Mouse (Mus musculus) forebrain, embryonic 11.5 days (tissue): ENCODE measurements around the gene Abca2. TPM values are rescaled to one million over a fixed set of nuclear protein-coding genes. Genes with fewer than 3 reads are reported as not detected.

Experiments
- ATAC-seq: fragments of 200-750 bp; cut with Nextera tagmentation; replicated peaks from 2 replicates; pipeline ENCODE4 v1.8.0; 2017; ENCODE audit warnings: moderate TSS enrichment; ENCODE audit not compliant: low FRiP score
- DNase-seq: peaks from one replicate; pipeline ENCODE4 v3.0.0-alpha.2; 2017; ENCODE audit warnings: low spot score
- H3K27ac ChIP-seq: fragments of 300-500 bp; sonication (generic); 2 replicates; pipeline ENCODE4 v1.5.1; 2014; ENCODE audit warnings: low read depth, low read length
- H3K27me3 ChIP-seq: fragments of 300-500 bp; sonication (generic); 2 replicates; pipeline ENCODE4 v1.6.1; 2014; ENCODE audit warnings: mild to moderate bottlenecking, low read length, mixed read lengths; ENCODE audit not compliant: control insufficient read depth, insufficient read depth
- H3K36me3 ChIP-seq: fragments of 300-500 bp; sonication (generic); 2 replicates; pipeline ENCODE4 v1.6.1; 2014; ENCODE audit warnings: mild to moderate bottlenecking, low read length, moderate library complexity, mixed read lengths; ENCODE audit not compliant: control insufficient read depth, insufficient read depth
- H3K4me1 ChIP-seq: fragments of 300-500 bp; sonication (generic); replicated peaks from 2 replicates; pipeline ENCODE4 v1.6.1; 2014; ENCODE audit warnings: low read length, mixed read lengths; ENCODE audit not compliant: control insufficient read depth, insufficient read depth
- H3K4me2 ChIP-seq: fragments of 300-500 bp; sonication (generic); 2 replicates; pipeline ENCODE4 v1.6.1; 2014; ENCODE audit warnings: low read depth, mild to moderate bottlenecking, low read length, moderate library complexity, mixed read lengths; ENCODE audit not compliant: severe bottlenecking
- H3K4me3 ChIP-seq: fragments of 300-500 bp; sonication (generic); 2 replicates; pipeline ENCODE4 v1.5.1; 2014; ENCODE audit warnings: low read depth, low read length
- H3K9ac ChIP-seq: fragments of 300-500 bp; sonication (generic); 2 replicates; pipeline ENCODE4 v1.6.1; 2014; ENCODE audit warnings: low read length
- H3K9me3 ChIP-seq: fragments of 300-500 bp; sonication (generic); 2 replicates; pipeline ENCODE4 v1.6.1; 2016; ENCODE audit warnings: low read length, mixed read lengths; ENCODE audit not compliant: control insufficient read depth
- WGBS: fragments of 180-500 bp; shearing (Covaris S2); extraction: QIAGEN DNeasy Blood & Tissue Kit; methylation state at CpG from one replicate; pipeline ENCODE4 v1.1.7; 2014; 5-methylcytosine and 5-hydroxymethylcytosine counted together
- polyA plus RNA-seq: library from polyadenylated mRNA; unstranded; fragments of >200 nt; fragmentation: Nextera tagmentation; extraction: Ambion mirVana; gene quantifications from 2 replicates; pipeline ENCODE4 v1.2.1, GENCODE M21; 2014

Gene Abca2
- 9.9 and 10.2 TPM in 2 replicates for polyA plus RNA-seq

DNA sequence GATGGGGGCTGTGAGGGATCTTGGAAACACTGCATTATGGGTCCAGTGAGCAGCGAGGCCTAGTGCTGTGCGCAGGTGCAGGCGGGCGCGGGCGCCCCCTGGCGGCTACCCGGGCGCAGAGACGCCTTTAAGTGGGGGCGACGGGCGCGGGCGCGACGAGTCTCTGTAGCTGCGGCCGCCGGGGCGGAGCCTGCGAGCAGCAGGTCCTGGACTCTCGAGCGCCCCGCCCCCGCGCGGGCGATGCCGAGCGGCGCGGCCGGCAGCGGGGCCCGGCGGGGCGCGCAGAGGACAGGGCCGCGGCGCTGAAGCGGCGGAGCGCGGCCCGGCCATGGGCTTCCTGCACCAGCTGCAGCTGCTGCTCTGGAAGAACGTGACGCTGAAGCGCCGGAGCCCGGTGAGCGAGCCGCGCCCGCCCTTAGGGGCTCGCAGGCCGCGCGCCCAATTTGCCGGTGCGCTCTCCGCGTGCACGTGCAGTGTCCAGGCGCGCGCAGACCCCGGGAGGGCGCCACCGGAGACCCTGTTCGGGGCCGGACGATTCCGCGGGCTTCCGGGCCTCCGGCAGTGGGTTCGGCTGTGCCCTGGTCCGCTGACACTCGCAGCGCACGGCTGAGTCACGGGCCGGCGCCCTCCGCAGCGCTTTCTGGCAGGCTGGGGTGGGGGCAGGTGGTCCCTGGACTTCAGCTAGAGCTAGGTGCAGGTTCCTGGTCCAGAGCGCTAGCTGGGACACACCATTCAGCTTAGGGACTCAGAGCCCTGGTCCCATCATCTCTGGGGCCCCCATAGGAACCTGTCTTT, at the start of gene Abca2:
TSS of gene Abca2 (plus strand) at position 262 of the 795 bp plus-strand sequence.
- under 1% methylated on average over 89 of the region's 89 CpGs for WGBS
- Histone ChIP-seq H3K27ac (peak within 1 kb of the TSS; percentile 53; the same call in 1 of the 2 replicates), H3K36me3 (no peaks in the 10 kb centered on the region), H3K9ac (peak within 1 kb of the TSS; percentile 82), H3K4me1 (0 out of 2 replicates have a peak, but pooled peaks cover 6% of the 10 kb centered on the region), H3K9me3 (no peaks in the 10 kb centered on the region), H3K4me3 (peak within 1 kb of the TSS; percentile 75), H3K4me2 (peak within 1 kb of the TSS; percentile 79), H3K27me3 (no peaks in the 10 kb centered on the region; the same call in 1 of the 2 replicates)
- peak; percentile 98 for DNase-seq
- peak; percentile 90 for ATAC-seq

DNA sequence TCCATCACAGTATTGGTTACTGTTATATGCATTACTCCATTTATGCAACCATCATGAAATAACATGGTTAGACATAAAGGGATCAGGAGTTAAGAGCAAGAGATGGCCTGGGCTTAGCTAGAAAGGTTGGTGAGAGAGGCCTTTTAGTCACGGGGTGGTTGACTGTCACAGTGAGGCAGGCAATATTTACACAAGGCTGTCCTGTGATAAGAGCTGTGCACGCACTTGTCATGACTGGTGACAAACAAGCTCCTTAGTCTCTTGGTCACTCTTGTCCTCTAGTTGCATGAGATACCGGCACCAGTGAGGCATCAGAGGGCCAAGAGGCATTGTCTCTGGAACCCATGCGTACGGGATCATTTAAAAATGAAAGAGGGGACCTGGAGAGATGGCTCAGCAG, 44.0 kb upstream of the Abca2 start:
- Histone ChIP-seq H3K27me3 (no peaks in the 10 kb centered on the region), H3K4me3 (no peak overlapping the region), H3K36me3 (no peaks in the 10 kb centered on the region), H3K4me1 (no peaks in the 10 kb centered on the region), H3K27ac (no peak overlapping the region), H3K9me3 (no peaks in the 10 kb centered on the region), H3K4me2 (no peak overlapping the region), H3K9ac (no peak overlapping the region)
- WGBS = 79% methylated on average over 5 of the region's 5 CpGs
- no peak for ATAC-seq
- no peak for DNase-seq

DNA sequence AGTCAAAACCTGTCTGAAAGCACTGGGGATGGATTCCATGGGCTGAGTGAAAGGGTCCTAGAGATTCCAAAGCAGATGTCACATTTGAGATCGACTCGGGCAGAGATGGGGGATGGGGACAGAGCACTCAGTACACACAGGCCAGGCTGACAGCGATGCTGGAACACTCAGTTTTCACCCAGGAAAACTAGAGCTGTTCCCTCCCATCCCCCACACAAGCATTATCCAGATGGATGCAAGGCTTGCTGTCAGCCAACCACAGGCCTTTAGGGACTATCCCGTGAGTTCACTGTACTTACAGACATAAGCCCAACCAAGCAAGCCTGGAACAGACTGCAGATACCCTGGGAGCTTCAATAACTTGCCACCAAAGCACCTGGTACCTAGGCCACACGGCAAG, 37.2 kb upstream of the Abca2 start:
- H3K4me1 ChIP-seq = peaks cover 6% of the 10 kb centered on the region
- H3K9me3 ChIP-seq = no peaks in the 10 kb centered on the region
- no peak overlapping the region for H3K27ac ChIP-seq
- no peak overlapping the region for H3K9ac ChIP-seq
- no peak overlapping the region for H3K4me2 ChIP-seq
- H3K36me3 ChIP-seq = no peaks in the 10 kb centered on the region
- ATAC-seq (no peak), DNase-seq (no peak)
- no peak overlapping the region for H3K4me3 ChIP-seq
- 78% methylated on average over 5 of the region's 5 CpGs for WGBS
- peaks cover 16% of the 10 kb centered on the region for H3K27me3 ChIP-seq

DNA sequence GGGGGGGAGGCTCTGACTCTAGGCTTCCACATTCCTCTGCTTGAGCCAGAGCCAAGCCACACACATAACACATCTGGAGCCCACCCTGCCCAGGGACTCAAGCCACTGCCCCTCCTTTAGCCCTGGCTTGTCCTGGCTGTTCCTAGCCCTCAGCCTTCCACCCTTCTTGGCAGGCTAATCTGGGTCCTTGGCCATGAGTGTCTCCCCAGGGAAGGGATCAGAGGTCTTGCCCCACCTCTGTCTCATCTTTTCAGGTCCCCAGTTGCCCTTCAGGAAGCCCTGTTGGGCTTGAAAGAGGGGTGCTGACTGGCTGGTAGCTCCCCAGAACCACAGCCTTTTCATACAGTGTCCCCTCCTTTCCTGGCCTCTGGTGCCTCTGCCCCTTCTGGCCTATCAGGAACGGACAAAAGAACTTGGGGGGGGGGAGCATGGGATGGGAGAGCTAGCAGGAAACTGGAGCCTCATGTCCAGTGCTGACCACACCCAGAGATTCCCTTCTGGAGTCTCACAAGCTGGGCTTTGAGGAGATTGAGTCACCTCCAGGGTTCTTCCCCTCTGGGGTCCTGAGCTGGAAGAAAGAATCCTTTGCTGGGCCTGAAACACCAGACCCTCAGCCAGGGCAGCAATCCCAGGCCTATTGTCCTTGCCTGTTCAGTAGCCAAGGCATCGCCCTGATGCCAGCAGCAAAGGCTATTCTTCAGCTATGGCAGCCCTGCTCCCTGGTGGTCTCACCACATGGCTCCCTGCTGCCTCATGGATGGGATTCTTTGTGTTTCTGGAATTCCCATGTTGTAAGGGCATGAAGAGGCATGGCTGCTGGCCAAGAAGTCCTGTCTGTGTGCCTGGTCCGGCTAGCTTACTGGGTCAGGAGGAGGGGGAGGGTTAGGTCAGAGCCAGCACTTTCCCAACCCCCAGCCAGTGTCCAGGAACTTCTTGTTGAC, 34.0 kb upstream of the Abca2 start:
- DNase-seq (no peak), ATAC-seq (no peak)
- H3K9me3 ChIP-seq = no peaks in the 10 kb centered on the region
- H3K27ac ChIP-seq = no peak overlapping the region
- H3K4me1 ChIP-seq = peaks cover 6% of the 10 kb centered on the region
- no peak overlapping the region for H3K9ac ChIP-seq
- peaks cover 29% of the 10 kb centered on the region for H3K27me3 ChIP-seq
- no peak overlapping the region for H3K4me2 ChIP-seq
- H3K36me3 ChIP-seq = no peaks in the 10 kb centered on the region
- H3K4me3 ChIP-seq = no peak overlapping the region
- WGBS = 35% methylated on average over 3 of the region's 3 CpGs

DNA sequence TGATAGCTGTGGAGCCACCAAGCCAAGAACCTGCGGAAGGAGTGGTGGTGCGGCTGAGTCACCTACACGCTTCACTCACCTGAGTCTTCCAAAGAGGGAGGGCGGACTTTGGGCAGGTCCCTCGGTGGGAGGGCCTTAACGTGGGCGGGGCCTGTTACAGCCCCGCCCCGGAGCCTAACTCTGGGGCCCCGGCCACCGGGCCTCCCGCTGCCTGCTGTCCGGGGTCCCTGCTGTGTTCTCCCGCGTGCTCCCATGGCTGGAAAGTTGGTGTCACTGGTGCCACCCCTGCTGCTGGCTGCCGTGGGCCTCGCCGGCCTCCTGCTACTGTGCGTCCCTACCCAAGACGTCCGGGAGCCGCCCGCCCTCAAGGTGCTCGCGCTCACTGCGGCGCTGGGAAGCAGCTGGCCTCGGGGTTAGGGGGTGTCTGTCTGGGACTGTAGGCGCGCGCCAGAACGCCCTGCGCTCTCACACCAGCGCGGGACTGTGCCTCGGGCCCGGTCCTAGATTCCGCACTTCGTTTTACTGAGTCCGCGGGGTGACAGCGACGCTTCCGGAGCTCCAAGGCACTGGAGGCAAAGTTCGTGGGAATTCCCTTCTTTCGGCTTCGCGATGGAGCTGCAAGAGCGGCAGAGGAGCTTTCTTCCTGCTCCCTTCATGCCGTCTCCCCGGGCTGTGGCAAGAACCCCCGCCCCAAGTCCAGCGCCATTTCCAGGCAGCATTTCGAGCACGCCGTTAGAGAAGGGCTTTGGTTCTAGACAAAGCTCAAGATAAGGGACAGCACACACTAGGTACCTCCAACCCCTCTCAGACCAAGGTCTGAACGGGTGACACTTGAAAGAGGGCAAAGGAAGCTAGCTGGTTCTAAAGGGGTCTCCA, 32.5 kb upstream of the Abca2 start, which contains the start of gene Entpd2:
TSS of gene Entpd2 (plus strand) at position 154 of the 876 bp plus-strand sequence.
- peaks cover 6% of the 10 kb centered on the region for H3K4me1 ChIP-seq
- no peak for DNase-seq
- H3K9me3 ChIP-seq = no peaks in the 10 kb centered on the region
- peaks cover 41% of the 10 kb centered on the region for H3K27me3 ChIP-seq
- H3K27ac ChIP-seq = no peak within 1 kb of the TSS
- peak within 1 kb of the TSS; percentile 61 for H3K4me2 ChIP-seq
- peak within 1 kb of the TSS; percentile 41; the same call in 1 of the 2 replicates for H3K9ac ChIP-seq
- WGBS = 2% methylated on average over 57 of the region's 57 CpGs
- H3K36me3 ChIP-seq = no peaks in the 10 kb centered on the region
- H3K4me3 ChIP-seq = peak within 1 kb of the TSS; percentile 27
- ATAC-seq = no peak

DNA sequence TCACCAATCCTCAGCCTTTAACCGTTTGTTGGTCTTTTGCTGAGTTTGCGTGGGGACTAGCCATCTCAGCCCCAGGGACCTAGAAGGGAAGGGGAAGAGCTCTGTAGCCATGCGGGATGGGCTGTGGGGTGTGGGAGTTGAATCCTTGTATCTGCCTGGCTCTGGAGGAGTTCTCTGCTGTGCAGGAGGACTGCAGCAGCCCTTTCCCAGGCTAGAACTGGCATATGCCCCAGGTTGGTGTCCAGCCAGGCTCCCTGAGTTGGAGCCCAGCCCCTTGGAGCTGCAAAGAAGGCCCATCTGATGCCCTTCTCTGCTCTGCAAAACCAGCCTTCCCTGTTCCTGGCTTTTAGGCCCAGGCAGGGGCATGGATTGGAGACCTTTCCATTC, 31.9 kb upstream of the Abca2 start:
- H3K4me2 ChIP-seq = peak overlapping the region; percentile 61; the same call in 1 of the 2 replicates
- no peaks in the 10 kb centered on the region for H3K36me3 ChIP-seq
- H3K4me1 ChIP-seq = peaks cover 6% of the 10 kb centered on the region
- peaks cover 41% of the 10 kb centered on the region for H3K27me3 ChIP-seq
- H3K4me3 ChIP-seq = no peak overlapping the region
- H3K27ac ChIP-seq = no peak overlapping the region
- 28% methylated on average over 3 of the region's 3 CpGs for WGBS
- no peak for DNase-seq
- H3K9me3 ChIP-seq = no peaks in the 10 kb centered on the region
- H3K9ac ChIP-seq = no peak overlapping the region
- no peak for ATAC-seq

DNA sequence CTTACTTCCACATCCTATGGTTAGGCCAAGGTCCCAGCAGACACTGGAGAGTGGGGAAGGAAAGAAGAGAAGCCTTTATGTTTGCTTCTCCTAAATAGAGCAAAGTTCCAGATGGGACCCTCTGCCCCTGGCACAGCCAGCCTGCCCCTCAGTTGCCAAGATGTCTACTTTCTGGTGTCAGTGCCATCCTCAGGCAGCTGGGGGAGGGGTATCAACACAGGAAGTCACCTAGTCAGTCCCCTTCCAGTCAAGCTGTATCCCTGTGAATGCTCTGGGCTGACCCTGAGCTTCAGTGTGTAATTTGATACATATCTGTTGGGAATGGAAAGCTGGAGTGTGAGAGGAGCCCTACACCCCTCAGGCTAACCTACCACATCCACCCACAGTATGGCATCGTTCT, 31.5 kb upstream of the Abca2 start:
- Histone ChIP-seq H3K4me1 (peaks cover 6% of the 10 kb centered on the region), H3K4me3 (no peak overlapping the region), H3K9ac (no peak overlapping the region), H3K27ac (no peak overlapping the region), H3K36me3 (no peaks in the 10 kb centered on the region), H3K9me3 (no peaks in the 10 kb centered on the region), H3K27me3 (peaks cover 41% of the 10 kb centered on the region), H3K4me2 (no peak overlapping the region)
- 79% methylated on average over 1 of the region's 1 CpGs for WGBS
- no peak for ATAC-seq
- DNase-seq = no peak

DNA sequence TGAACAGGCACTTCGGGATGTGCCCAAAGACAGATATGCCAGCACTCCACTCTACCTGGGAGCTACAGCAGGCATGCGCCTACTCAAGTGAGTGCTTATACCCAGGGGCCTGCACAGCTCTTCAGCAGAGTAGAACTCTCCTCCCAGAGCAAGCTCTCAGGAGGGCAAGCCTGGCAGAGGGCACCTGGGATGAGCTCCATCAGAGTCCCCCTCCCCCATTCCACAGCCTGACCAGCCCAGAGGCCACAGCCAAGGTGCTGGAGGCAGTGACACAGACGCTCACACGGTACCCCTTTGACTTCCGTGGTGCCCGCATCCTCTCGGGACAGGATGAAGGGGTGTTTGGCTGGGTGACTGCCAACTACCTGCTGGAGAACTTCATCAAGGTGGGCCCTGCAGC, 30.4 kb upstream of the Abca2 start:
- WGBS = 92% methylated on average over 7 of the region's 7 CpGs
- ATAC-seq (no peak), DNase-seq (no peak)
- no peak overlapping the region for H3K4me2 ChIP-seq
- H3K9me3 ChIP-seq = no peaks in the 10 kb centered on the region
- H3K27me3 ChIP-seq = peaks cover 41% of the 10 kb centered on the region
- no peak overlapping the region for H3K9ac ChIP-seq
- no peak overlapping the region for H3K27ac ChIP-seq
- H3K4me1 ChIP-seq = peaks cover 6% of the 10 kb centered on the region
- H3K36me3 ChIP-seq = no peaks in the 10 kb centered on the region
- no peak overlapping the region for H3K4me3 ChIP-seq
